Mouse (Mus musculus) frontal cortex, adult 2 months (tissue): ENCODE results near the gene Oxct2a. TPM values are rescaled to one million over a fixed set of nuclear protein-coding genes. Genes with fewer than 3 reads are reported as not detected.
A peak's percentile ranks its signal among the peaks of the same experiment; 100 is the strongest.
"Not testable (repeated sequence)": the region's sequence is repeated elsewhere in the genome, so short reads cannot be mapped to it uniquely, and the experiment has no call there.

ENCODE experiments used
- DNase-seq, 2 experiments: peaks; one replicate each; pipeline ENCODE4 v3.0.0; 2022; ENCODE audit warnings: low spot score in 1 of 2; ENCODE audit errors: extremely low spot score in 1 of 2
- polyA plus RNA-seq: library from polyadenylated mRNA; depleted of rRNA; stranded (reverse); fragments of >200 nt; gene quantifications from 2 replicates; pipeline ENCODE4 v1.2.3, GENCODE M21; 2012; rRNA removed

Gene Oxct2a
- polyA plus RNA-seq, result 0.06 TPM in 1 of 2 replicates, not detected in the other

- DNase-seq, result no peak
These were observed at the start of gene Oxct2a for GRCm38 (mm10) chr4:123323534-123323933. Gene Oxct2a (minus strand): TSS chr4:123323634.

GRCm38 (mm10) chr4:123363555-123363954 is 40.1 kb upstream of the Oxct2a start:
- no peak for DNase-seq

GRCm38 (mm10) chr4:123360771-123361170 is 37.3 kb upstream of the Oxct2a start:
- DNase-seq, result no peak

GRCm38 (mm10) chr4:123358613-123359012 is 35.2 kb upstream of the Oxct2a start:
- DNase-seq, result no peak

- no peak for DNase-seq
These were observed 32.5 kb upstream of the Oxct2a start for GRCm38 (mm10) chr4:123355941-123356340.

- DNase-seq, result peak; percentile 28 to 31
These were observed 29.9 kb upstream of the Oxct2a start for GRCm38 (mm10) chr4:123353271-123353877.

- no peak for DNase-seq
These were observed 20.0 kb upstream of the Oxct2a start for GRCm38 (mm10) chr4:123343471-123343789.

- peak in 1 of 2 experiments; percentile 22 for DNase-seq
These were observed 19.4 kb upstream of the Oxct2a start, which contains the start of gene Bmp8a for GRCm38 (mm10) chr4:123342642-123343470. Gene Bmp8a (minus strand): TSS chr4:123343252.

GRCm38 (mm10) chr4:123342091-123342641 is 18.7 kb upstream of the Oxct2a start:
- no peak for DNase-seq

- DNase-seq, result no peak
These were observed 16.8 kb upstream of the Oxct2a start for GRCm38 (mm10) chr4:123340232-123340631.

- no peak for DNase-seq
These were observed 14.3 kb upstream of the Oxct2a start for GRCm38 (mm10) chr4:123337693-123338092.

- DNase-seq, result no peak
These were observed 12.6 kb upstream of the Oxct2a start for GRCm38 (mm10) chr4:123335796-123336585.

GRCm38 (mm10) chr4:123335244-123335643 is 11.8 kb upstream of the Oxct2a start:
- DNase-seq, result not testable (repeated sequence)

- DNase-seq, result no peak
These were observed 10.7 kb upstream of the Oxct2a start for GRCm38 (mm10) chr4:123334177-123334576.

- no peak for DNase-seq
These were observed 9.7 kb upstream of the Oxct2a start for GRCm38 (mm10) chr4:123333151-123333550.

GRCm38 (mm10) chr4:123331961-123332360 is 8.5 kb upstream of the Oxct2a start:
- DNase-seq, result not testable (repeated sequence)

- DNase-seq, result no peak
These were observed 7.9 kb upstream of the Oxct2a start for GRCm38 (mm10) chr4:123331326-123331725.

GRCm38 (mm10) chr4:123328946-123329345 is 5.5 kb upstream of the Oxct2a start:
- DNase-seq, result no peak

- DNase-seq, result no peak
These were observed 4.2 kb upstream of the Oxct2a start for GRCm38 (mm10) chr4:123327630-123328029.

- no peak for DNase-seq
These were observed 2.7 kb upstream of the Oxct2a start for GRCm38 (mm10) chr4:123326087-123326486.

- DNase-seq, result not testable (repeated sequence)
These were observed 524 bp downstream of the Oxct2a start for GRCm38 (mm10) chr4:123322910-123323309.
